Mouse (Mus musculus) kidney, postnatal 4 days (tissue): ENCODE measurements around the gene Prpf6.

Experiments
- DNase-seq, 2 experiments: peaks; one replicate each; pipeline ENCODE4 v3.0.0; 2021; ENCODE audit warnings: mixed read lengths in 2 of 2

The Prpf6 gene

DNA sequence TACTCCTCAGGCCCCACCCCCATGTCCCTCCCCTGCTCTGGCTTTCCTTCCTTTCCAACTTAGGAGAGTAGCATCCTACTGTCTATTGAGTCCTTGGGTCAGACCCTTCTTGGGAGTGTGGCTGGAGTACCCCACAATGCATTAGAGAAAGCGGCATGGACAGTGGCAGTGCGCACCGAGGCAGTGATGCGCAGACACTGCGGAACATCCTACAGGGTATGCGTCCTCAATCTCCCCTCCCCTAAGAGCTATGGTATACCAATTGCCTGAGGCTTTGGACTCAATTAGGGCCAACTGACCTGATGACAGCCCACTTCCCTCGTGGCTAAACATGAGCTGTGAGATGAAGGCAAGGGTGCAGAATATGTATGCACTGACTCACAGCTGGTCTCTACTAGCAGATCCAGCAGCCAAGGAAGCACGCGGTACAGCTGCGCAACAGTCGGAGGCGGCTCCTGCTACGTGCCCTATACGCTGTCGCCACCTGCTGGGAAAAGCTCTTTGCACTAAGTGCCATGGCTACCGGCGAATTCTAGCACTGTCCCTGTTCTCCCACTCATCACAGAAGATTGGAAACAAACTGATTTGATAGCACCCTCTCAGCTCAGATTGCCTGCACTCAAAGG lies 67.4 kb downstream of the Prpf6 start:
- DNase-seq = peak; percentile 77 to 85

- peak; percentile 88 to 93 for DNase-seq
These were observed 68.0 kb downstream of the Prpf6 start for GRCm38 (mm10) chr2:181659609-181660055.

DNA sequence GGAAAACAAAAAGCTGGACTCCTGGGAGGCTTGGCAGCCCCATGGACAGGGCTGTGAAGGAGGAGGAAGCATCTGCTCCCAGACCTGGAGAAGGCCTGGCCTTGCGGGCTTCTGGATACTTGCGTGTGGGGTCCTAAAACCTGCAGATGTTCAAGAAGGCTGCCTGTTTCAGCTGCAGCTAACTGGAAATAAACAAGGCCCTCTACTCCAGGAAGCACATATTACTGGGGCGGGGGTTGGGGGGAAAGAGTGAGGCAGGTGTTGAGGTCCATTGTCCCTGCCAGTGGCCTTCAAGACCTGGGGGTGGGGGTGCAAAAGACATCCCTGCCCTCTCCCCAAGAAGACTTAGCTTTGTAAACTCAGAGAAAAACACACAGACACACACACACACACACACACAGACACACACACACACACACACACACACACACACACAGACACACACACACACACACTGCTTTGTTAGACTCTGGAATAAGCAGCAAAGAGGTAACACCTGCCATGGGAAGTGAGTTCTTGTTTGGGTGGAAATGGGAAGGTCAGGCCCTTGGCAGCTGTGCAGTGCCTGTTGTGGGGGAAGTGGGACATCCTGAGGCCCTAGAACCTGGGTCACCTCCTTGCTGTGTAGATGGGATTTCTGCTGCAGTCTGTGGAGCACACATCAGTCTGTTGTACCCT lies 71.1 kb downstream of the Prpf6 start:
- DNase-seq = peak; percentile 27 to 58

DNA sequence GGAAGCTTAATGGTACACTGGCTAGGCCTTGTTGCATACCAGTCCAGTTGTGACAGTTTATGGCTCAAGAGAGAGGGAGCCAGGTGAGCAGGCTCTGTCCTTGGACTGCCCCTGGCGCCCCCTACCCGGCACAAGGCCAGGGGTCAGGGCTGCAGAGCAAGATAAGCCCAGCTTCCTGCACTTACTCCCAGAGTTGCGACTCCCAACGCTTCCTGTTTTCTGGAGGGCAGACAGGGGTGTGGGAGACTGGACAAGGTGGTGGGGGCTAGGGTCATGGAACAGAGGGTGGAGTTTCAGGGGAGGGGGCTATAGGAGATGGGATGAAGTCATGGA lies 71.6 kb downstream of the Prpf6 start:
- DNase-seq = peak; percentile 68 to 74

DNA sequence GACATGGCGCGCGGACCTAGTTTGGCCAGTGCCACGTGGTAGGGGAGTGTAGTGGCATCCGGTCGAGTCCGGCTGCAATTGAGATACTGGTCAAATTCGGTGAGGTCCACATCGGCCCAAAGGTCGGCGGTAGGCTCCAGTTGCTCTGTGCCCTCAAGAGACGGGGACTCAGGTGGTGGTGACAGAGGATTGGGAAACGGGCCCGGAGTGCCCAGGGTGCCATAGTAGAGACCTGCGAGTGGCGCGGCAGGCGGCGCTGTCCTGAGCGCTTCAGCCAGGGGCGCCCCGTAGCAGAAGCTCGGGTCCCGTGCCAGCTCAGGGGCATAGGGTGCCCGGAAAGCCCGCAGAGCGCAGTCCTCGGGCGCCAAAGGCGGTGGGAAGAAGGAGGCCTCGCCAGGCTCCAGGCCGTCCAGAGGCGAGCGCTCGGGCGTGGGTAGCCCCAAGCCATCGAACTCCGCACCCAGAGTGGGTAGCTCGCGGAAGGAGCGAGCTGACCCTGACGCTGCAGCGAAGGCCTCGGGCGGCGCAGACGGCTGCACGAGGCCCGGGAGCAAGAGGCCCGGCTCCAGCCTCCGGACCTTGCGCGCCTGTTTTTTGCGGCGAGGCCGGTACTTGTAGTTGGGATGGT lies 78.7 kb downstream of the Prpf6 start:
- peak; percentile 35 to 62 for DNase-seq

GRCm38 (mm10) chr2:181670913-181671311 lies 79.2 kb downstream of the Prpf6 start:
- DNase-seq = peak; percentile 30 to 57

DNA sequence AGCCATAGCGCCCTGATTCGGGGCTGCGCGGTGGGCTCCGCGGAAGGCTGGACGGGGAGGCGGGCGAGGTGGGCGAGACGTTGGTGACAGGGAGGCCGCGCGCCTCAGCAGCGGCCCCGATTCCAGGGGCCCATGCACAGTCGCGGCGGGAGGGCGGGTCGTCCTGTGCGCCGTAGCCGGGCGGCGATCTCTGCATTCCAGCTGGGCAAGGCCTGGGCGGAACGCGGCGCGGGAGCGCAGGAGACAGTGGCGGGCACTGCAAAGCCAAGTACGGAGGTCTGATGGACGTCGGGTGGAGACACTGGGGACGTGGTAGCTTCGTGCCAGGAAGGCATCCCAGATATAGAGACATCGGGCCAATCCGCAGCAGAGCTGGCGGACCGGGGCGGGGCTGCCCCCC lies 79.7 kb downstream of the Prpf6 start, which contains the start of gene Sox18:
Sox18 (minus strand) TSS at position 315 of the 400 bp plus-strand sequence.
- DNase-seq = peak; percentile 66 to 77

DNA sequence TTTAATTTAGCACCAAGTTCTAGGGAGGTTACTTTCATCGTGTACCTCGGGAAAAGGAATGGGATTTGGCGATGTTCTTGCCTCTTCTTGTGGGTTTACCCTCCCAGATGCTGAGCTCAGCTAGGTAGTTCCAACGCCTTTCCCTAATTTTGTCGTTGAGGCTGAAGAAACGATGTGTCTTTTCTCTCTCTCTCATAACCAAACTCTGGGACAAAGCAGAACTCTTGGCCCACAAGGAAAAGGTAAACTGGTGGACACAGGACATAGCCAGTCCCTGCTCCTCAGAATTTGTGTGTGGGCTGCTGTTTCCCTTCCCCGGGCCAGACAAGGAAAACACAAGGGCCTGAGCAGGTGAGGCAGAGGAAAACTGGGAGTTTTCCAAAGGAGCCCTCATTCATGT lies 80.3 kb downstream of the Prpf6 start:
- DNase-seq = no peak

DNA sequence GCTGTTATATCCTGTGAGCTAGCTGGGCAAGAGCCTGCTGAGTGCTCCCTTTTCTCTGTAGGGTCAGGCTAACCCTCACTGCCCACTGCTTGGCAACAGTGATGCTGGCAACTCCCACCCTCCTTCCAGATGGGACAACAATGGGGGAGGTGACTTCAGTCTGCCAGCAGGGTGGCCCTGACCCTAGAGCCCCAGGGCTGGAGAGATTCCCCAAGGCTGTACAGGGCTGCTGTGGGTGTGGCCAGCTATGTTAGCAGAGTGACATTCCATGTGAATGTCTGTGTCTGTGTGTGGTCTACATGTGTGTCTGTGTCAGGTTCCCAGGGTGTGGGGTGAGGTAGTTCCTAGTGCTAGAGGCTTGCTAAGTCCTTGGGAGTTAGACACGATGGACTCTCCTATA lies 81.8 kb downstream of the Prpf6 start:
- no peak for DNase-seq

DNA sequence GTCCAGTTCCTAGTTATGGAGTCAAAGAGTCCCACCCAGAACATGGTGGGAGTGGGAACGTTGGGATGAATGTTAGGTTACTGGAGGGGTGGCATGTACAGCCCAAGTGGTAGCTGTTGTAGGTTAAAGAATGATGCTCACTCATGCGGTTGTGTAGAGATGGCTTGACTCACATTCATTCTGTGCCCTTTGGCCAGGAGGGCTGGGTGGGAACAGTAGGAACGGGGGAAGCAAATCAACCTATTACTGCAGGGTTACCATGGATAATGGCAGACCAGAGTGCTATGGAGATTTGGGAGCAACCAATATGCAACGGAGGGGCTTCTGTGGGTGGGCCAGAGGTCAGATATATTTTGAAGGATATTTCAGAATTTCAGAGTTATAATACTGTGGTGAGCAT lies 83.3 kb downstream of the Prpf6 start:
- DNase-seq = no peak

- DNase-seq = peak; percentile 78 to 86
These were observed 83.8 kb downstream of the Prpf6 start for GRCm38 (mm10) chr2:181675454-181675853.

DNA sequence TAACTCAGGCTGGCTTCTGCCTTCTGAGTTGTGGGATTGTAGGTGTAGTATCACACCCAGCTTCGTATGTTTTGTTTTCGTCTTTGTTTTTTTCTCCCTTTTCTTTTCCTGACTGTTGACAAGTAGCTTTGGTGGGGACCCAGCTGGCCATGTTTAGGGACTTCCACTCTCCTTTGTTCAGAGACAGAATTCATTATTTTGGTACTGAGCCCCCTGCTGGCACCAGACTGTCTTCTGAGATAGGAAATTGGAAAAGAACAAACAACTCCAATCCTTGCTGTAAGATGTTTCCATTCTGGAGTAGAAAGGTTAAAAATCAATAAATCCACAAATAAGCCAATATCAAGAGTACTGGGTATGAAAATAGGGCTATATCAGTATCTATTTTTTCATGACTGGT lies 84.8 kb downstream of the Prpf6 start:
- peak; percentile 63 to 68 for DNase-seq

- DNase-seq = peak; percentile 35 to 59
These were observed 85.6 kb downstream of the Prpf6 start for GRCm38 (mm10) chr2:181677096-181677754.

- DNase-seq = peak in 1 of 2 experiments; percentile 47
These were observed 86.1 kb downstream of the Prpf6 start for GRCm38 (mm10) chr2:181677755-181678098.

GRCm38 (mm10) chr2:181678780-181679179 lies 87.1 kb downstream of the Prpf6 start:
- peak; percentile 78 to 88 for DNase-seq

- peak; percentile 78 to 87 for DNase-seq
These were observed 88.5 kb downstream of the Prpf6 start, which contains the start of gene Tcea2 for GRCm38 (mm10) chr2:181679951-181680715. Tcea2 (plus strand) TSS chr2:181680310.

- DNase-seq = peak in 1 of 2 experiments; percentile 24
These were observed 89.0 kb downstream of the Prpf6 start for GRCm38 (mm10) chr2:181680716-181681117.

DNA sequence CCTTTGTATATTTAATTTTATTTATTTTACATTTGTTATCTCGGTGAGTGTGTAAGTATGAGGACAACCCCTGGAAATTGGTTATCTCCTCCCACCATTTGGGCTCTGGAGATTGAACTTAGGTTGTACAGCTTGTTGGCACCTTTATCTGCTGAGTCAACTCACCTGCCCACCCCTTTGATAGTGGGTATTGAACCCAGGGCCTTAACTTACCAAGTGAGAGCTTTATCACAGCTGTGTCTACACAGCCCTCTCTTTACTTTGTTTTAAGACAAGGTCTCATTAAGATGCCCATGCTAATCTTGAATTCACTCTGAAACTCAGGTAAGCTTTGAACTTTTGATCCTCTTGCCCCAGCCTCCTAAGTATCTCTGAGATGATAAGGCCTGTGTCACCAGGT lies 90.3 kb downstream of the Prpf6 start:
- no peak for DNase-seq

GRCm38 (mm10) chr2:181683381-181683780 lies 91.7 kb downstream of the Prpf6 start:
- DNase-seq = no peak

DNA sequence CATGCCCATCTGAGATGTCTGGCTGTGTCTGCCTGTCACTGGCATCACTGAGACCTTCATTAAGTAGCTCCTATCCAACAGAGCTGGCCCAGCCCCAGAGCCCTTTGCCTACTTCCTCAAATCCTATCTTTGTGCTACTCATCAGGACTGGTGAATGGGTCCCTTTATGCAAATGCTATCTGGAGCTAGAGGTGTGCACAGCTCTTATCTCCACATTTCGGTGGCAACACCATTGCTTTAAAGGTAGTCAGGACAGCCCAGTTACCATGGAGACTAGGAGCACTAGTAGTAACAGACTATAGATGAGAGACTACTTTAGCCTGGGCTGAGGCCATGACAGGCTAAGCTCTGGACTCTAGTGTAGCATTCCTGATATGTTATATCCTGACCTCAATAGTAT lies 93.0 kb downstream of the Prpf6 start:
- no peak for DNase-seq

- no peak for DNase-seq
These were observed 94.0 kb downstream of the Prpf6 start for GRCm38 (mm10) chr2:181685686-181686085.

- no peak for DNase-seq
These were observed 95.9 kb downstream of the Prpf6 start for GRCm38 (mm10) chr2:181687586-181687985.
